Mouse (Mus musculus): Measurements from ENCODE around the gene Pacs1.

GRCm38 (mm10) chr19:5267015-5267414 lies 5.9 kb downstream of the Pacs1 start:
- no peak for TF ChIP-seq CTCF (IDR thresholded peaks at IDR 0.05; ENCODE audit: low read depth)
- no peak for TF ChIP-seq EP300 (optimal IDR thresholded peaks at IDR 0.05)
